Mouse (Mus musculus): ENCODE results near the gene Gm21992. TPM values are rescaled to one million over a fixed set of nuclear protein-coding genes. Genes with fewer than 3 reads are reported as not detected.

The Gm21992 gene
- total and polyA plus RNA-seq, 3 experiments: 1.7 to 40.1 (median 11.2) TPM

DNA sequence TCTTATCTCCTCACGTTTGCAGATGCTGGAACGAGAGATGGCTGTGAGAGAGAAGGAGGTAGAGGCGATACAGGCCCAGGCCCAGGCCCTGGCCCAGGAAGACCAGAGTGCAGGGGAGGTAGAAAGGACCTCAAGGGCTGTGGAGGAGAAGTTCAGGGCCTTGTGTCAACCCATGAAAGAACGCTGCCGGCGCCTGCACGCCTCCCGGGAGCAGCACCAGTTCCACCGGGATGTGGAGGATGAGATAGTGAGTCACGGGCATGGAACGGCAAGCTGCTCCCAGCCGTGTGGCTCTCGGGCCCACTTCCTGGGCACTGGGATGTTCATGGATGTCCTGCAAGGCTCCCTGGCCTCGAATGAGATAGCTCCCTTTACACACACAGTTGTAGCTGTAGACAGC, 67.4 kb downstream of the Gm21992 start:
- H3K36me3 ChIP-seq (replicated peaks): peaks cover 31% of the 10 kb centered on the region
- TF ChIP-seq CTCF (IDR thresholded peaks at IDR 0.05; ENCODE audit: low read depth, low read length) (no peak), TAL1 (conservative IDR thresholded peaks at IDR 0.05; ENCODE audit: low read depth, low read length) (no peak), GATA2 (IDR thresholded peaks at IDR 0.05; ENCODE audit: borderline replicate concordance, low read depth, low read length) (no peak), POLR2AphosphoS5 (IDR thresholded peaks at IDR 0.05; ENCODE audit: insufficient replicate concordance, low read depth, low read length) (no peak), GATA1 (IDR thresholded peaks at IDR 0.05; ENCODE audit: borderline replicate concordance, low read length) (no peak)
- ATAC-seq (ENCODE audit: extremely low read depth, insufficient number of reproducible peaks, low FRiP score, poor library complexity, severe bottlenecking): no peak
- H3K4me1 ChIP-seq (ENCODE audit: insufficient read depth, low read depth, low read length): no peaks in the 10 kb centered on the region
- DNase-seq (ENCODE audit: low spot score): no peak
- H3K9me3 ChIP-seq (replicated peaks): no peaks in the 10 kb centered on the region
- no peak overlapping the region for H3K4me3 ChIP-seq (ENCODE audit: low read depth, low read length)
- H3K27me3 ChIP-seq (ENCODE audit: insufficient read depth, low read length): peaks cover 4% of the 10 kb centered on the region; the same call in 1 of the 2 replicates

DNA sequence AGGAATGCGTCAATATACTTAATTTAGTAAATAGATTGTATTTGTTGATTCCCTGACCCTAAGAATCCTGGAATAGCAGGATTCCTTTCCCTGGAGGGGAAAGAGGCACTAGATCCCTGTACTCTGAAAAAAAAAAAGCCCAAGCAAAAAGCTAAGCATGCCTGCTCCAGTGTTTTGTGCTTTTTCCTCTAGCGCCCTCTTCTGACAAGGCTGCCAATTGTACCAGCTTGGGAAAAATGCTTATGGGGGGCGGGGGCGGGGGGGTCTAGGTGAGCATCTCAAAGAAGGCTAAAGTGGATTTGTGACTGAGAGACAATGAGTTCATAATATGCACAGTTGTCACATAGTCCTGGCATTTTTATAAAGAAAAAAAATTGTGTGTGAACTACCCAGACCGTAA, 67.9 kb downstream of the Gm21992 start:
- DNase-seq (ENCODE audit: low spot score) (no peak), ATAC-seq (ENCODE audit: extremely low read depth, insufficient number of reproducible peaks, low FRiP score, poor library complexity, severe bottlenecking) (no peak)
- Histone ChIP-seq H3K4me1 (ENCODE audit: insufficient read depth, low read depth, low read length) (no peaks in the 10 kb centered on the region), H3K9me3 (replicated peaks) (no peaks in the 10 kb centered on the region), H3K36me3 (replicated peaks) (peaks cover 26% of the 10 kb centered on the region), H3K27me3 (ENCODE audit: insufficient read depth, low read length) (peaks cover 6% of the 10 kb centered on the region; the same call in 1 of the 2 replicates), H3K4me3 (ENCODE audit: low read depth, low read length) (no peak overlapping the region)
- TF ChIP-seq GATA2 (IDR thresholded peaks at IDR 0.05; ENCODE audit: borderline replicate concordance, low read depth, low read length) (no peak), POLR2AphosphoS5 (IDR thresholded peaks at IDR 0.05; ENCODE audit: insufficient replicate concordance, low read depth, low read length) (no peak), GATA1 (IDR thresholded peaks at IDR 0.05; ENCODE audit: borderline replicate concordance, low read length) (no peak)

DNA sequence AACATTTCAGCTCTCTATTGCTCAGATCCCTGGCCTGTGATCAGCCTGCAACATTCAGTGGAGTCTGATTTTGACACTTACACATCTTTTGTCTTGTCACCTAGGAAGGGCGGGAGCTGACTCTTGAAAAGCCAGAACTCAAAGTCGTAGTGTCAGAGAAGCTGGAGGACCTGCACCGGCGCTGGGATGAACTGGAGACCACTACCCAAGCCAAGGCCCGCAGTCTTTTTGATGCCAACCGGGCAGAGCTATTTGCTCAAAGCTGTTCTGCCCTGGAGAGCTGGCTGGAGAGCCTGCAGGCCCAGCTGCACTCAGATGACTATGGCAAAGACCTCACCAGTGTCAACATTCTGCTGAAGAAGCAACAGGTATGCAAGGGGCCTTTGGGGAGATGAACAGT, 69.2 kb downstream of the Gm21992 start:
- peaks cover 18% of the 10 kb centered on the region for H3K36me3 ChIP-seq (replicated peaks)
- no peak overlapping the region for H3K4me3 ChIP-seq (ENCODE audit: low read depth, low read length)
- H3K9me3 ChIP-seq (replicated peaks): no peaks in the 10 kb centered on the region
- DNase-seq (ENCODE audit: low spot score) (no peak), ATAC-seq (ENCODE audit: extremely low read depth, insufficient number of reproducible peaks, low FRiP score, poor library complexity, severe bottlenecking) (no peak)
- no peak for TF ChIP-seq GATA1 (IDR thresholded peaks at IDR 0.05; ENCODE audit: borderline replicate concordance, low read length)
- TF ChIP-seq CTCF (IDR thresholded peaks at IDR 0.05; ENCODE audit: low read depth, low read length): no peak
- no peak for TF ChIP-seq POLR2AphosphoS5 (IDR thresholded peaks at IDR 0.05; ENCODE audit: insufficient replicate concordance, low read depth, low read length)
- no peak for TF ChIP-seq TAL1 (conservative IDR thresholded peaks at IDR 0.05; ENCODE audit: low read depth, low read length)
- TF ChIP-seq GATA2 (IDR thresholded peaks at IDR 0.05; ENCODE audit: borderline replicate concordance, low read depth, low read length): no peak
- H3K4me1 ChIP-seq (ENCODE audit: insufficient read depth, low read depth, low read length): no peaks in the 10 kb centered on the region
- H3K27me3 ChIP-seq (ENCODE audit: insufficient read depth, low read length): peaks cover 13% of the 10 kb centered on the region; the same call in 1 of the 2 replicates

DNA sequence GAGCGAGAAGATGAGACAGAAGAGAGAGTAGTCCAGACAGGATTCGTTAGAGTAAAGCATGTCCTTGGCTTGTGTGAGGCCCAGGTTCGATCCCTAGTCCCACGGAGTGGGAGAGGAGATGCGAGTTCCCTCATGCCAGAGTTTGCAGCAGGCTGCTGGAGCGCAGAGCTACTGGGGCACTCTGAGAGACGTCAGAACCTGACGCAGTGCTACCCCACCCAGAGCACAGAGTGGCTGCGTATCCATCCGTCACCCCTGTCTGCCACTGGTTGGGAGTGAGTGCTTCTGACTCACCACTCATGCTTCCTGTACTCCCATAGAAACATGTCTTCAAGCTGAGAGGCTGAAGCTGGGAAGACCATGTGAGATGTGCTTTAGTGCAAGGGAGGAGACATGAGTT, 69.9 kb downstream of the Gm21992 start:
- peaks cover 15% of the 10 kb centered on the region; the same call in 1 of the 2 replicates for H3K27me3 ChIP-seq (ENCODE audit: insufficient read depth, low read length)
- DNase-seq (ENCODE audit: low spot score) (no peak), ATAC-seq (ENCODE audit: extremely low read depth, insufficient number of reproducible peaks, low FRiP score, poor library complexity, severe bottlenecking) (no peak)
- TF ChIP-seq TAL1 (conservative IDR thresholded peaks at IDR 0.05; ENCODE audit: low read depth, low read length) (no peak), CTCF (IDR thresholded peaks at IDR 0.05; ENCODE audit: low read depth, low read length) (no peak), POLR2AphosphoS5 (IDR thresholded peaks at IDR 0.05; ENCODE audit: insufficient replicate concordance, low read depth, low read length) (no peak), GATA1 (IDR thresholded peaks at IDR 0.05; ENCODE audit: borderline replicate concordance, low read length) (no peak), GATA2 (IDR thresholded peaks at IDR 0.05; ENCODE audit: borderline replicate concordance, low read depth, low read length) (no peak)
- no peak overlapping the region for H3K4me3 ChIP-seq (ENCODE audit: low read depth, low read length)
- H3K4me1 ChIP-seq (ENCODE audit: insufficient read depth, low read depth, low read length): no peaks in the 10 kb centered on the region
- peaks cover 15% of the 10 kb centered on the region for H3K36me3 ChIP-seq (replicated peaks)
- H3K9me3 ChIP-seq (replicated peaks): no peaks in the 10 kb centered on the region

DNA sequence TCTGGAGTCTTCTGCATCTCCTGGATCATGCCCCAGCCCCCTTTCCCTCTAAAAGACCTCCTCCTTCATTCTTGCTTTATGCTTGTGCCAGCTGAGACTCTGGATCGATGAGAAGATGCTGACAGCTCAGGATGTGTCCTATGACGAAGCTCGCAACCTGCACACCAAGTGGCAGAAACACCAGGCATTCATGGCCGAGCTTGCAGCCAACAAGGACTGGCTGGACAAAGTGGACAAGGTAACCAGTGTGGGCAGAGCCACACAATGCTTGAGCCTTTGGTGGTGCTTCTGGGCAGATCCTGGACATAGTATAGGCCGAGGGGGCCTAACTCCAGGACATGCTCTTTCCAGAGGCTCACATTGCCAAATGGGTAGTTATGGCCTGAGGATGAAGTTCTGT, 71.7 kb downstream of the Gm21992 start:
- no peak for DNase-seq (ENCODE audit: low spot score)
- H3K36me3 ChIP-seq (replicated peaks): peaks cover 7% of the 10 kb centered on the region
- no peak for ATAC-seq (ENCODE audit: extremely low read depth, insufficient number of reproducible peaks, low FRiP score, poor library complexity, severe bottlenecking)
- H3K27me3 ChIP-seq (ENCODE audit: insufficient read depth, low read length): peaks cover 15% of the 10 kb centered on the region; the same call in 1 of the 2 replicates
- no peaks in the 10 kb centered on the region for H3K9me3 ChIP-seq (replicated peaks)
- TF ChIP-seq CTCF (IDR thresholded peaks at IDR 0.05; ENCODE audit: low read depth, low read length) (no peak), TAL1 (conservative IDR thresholded peaks at IDR 0.05; ENCODE audit: low read depth, low read length) (no peak), POLR2AphosphoS5 (IDR thresholded peaks at IDR 0.05; ENCODE audit: insufficient replicate concordance, low read depth, low read length) (no peak), GATA2 (IDR thresholded peaks at IDR 0.05; ENCODE audit: borderline replicate concordance, low read depth, low read length) (no peak), GATA1 (IDR thresholded peaks at IDR 0.05; ENCODE audit: borderline replicate concordance, low read length) (no peak)
- H3K4me3 ChIP-seq (ENCODE audit: low read depth, low read length): no peak overlapping the region
- H3K4me1 ChIP-seq (ENCODE audit: insufficient read depth, low read depth, low read length): no peaks in the 10 kb centered on the region

DNA sequence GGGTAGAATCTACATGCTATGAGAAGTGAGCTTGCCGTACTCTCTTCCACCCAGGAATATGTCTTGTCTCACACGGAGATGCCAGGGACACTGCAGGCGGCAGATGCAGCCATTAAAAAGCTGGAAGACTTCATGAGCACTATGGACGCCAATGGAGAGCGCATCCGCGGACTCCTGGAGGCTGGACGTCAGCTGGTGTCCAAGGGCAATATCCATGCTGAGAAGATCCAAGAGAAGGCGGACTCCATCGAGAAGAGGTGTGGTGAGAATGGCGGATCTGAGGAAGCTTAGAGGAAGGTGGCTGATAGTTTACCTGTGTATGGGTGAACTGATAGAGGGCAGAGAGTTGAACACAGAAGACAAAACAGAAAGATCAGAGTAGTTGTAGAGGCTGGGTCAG, 72.4 kb downstream of the Gm21992 start:
- TF ChIP-seq POLR2AphosphoS5 (IDR thresholded peaks at IDR 0.05; ENCODE audit: insufficient replicate concordance, low read depth, low read length) (no peak), GATA2 (IDR thresholded peaks at IDR 0.05; ENCODE audit: borderline replicate concordance, low read depth, low read length) (no peak), CTCF (IDR thresholded peaks at IDR 0.05; ENCODE audit: low read depth, low read length) (no peak), TAL1 (conservative IDR thresholded peaks at IDR 0.05; ENCODE audit: low read depth, low read length) (no peak), GATA1 (IDR thresholded peaks at IDR 0.05; ENCODE audit: borderline replicate concordance, low read length) (no peak)
- Histone ChIP-seq H3K4me1 (ENCODE audit: insufficient read depth, low read depth, low read length) (no peaks in the 10 kb centered on the region), H3K9me3 (replicated peaks) (no peaks in the 10 kb centered on the region)

More for the DNA sequence above, 72.4 kb downstream of the Gm21992 start:
- no peak for ATAC-seq (ENCODE audit: extremely low read depth, insufficient number of reproducible peaks, low FRiP score, poor library complexity, severe bottlenecking)
- no peak for DNase-seq (ENCODE audit: low spot score)
- no peak overlapping the region for H3K4me3 ChIP-seq (ENCODE audit: low read depth, low read length)
- H3K36me3 ChIP-seq (replicated peaks): peaks cover 3% of the 10 kb centered on the region
- peaks cover 22% of the 10 kb centered on the region; the same call in 1 of the 2 replicates for H3K27me3 ChIP-seq (ENCODE audit: insufficient read depth, low read length)
